Mouse (Mus musculus) natural killer cell, adult 2 months (primary cell): ENCODE data around the gene Atp11b.

ENCODE experiments used
- DNase-seq, 2 experiments: peaks; one replicate each; pipeline ENCODE4 v3.0.0; 2022; ENCODE audit warnings: low spot score in 2 of 2

The Atp11b gene

DNA sequence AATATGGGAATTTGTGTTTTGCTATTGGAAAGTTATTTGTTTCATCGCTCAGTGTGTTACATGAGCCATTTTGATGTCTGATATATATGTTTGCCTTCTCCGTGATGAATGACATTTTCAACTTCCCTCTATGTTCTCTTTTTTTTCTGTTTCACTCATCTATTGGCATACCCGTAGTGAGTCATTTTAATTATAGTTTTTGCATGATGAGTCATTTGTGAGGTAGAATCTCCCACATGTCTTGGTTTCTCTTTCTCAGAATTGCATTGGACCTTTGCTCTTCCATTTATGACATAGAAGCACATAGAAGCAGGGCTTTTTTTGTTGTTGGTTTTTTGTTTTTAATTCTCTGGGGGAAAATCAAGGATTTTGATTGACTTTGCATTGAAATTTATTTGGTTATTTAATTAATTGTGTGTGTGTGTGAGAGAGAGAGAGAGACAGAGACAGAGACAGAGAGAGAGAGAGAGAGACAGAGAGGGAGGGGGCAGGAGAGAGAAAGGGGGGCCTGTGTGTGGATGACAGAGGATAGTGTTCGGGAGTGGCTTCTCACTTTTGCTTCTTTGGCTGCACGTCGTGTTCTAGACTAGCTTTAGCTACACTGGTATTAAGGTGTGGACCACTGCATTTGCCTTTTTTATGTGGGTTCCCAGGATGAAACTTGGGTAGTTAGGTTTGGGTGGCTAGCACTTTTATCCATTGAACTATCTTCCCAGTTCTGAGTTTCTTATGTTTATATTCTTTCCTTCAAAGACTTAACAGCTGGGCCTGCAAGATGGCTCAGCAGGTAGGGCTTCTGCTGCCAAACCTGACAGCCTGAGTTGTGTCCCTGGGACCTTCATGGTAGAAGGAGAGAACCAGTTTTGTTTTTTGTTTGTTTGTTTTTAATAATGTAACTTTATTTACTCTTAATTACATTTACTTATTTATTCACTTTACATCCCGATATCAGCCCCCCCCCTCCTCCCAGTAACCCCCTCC lies 11.0 kb downstream of the Atp11b start:
- no peak for DNase-seq

- DNase-seq: no peak
Observed at GRCm38 (mm10) chr3:35779748-35780147, 25.8 kb downstream of the Atp11b start.

DNA sequence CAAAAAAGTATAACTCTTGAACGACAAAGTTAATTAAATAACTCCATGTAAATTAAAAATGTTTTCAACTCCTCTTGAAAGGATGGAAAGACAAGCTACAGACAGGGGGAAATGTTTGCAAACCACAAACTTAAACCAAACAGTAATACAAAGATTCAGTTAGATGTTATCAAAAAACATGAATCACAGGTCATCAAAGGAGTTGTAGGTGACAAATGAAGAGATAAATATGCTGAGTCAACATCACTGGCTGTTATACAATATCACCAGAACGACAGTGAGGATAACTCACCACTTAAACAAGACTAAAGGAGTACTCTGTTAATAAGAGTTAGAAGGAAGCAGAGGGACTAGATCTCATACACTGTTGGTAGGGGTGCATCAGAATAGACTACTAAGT lies 48.1 kb downstream of the Atp11b start:
- no peak for DNase-seq

DNA sequence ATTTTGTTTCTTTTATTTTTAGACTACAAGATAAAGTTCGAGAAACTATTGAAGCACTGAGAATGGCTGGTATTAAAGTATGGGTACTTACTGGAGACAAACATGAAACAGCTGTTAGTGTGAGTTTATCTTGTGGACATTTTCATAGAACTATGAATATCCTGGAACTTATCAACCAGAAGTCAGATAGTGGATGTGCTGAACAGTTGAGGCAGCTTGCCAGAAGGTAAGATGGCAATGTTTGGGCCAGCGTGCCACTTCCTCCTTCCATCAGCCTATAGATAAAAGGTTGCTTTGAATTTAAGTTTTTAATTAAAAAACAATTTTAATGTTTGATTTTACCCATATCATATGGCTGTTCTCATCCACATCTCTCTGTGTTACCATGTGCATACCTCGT lies 66.0 kb downstream of the Atp11b start:
- no peak for DNase-seq

DNA sequence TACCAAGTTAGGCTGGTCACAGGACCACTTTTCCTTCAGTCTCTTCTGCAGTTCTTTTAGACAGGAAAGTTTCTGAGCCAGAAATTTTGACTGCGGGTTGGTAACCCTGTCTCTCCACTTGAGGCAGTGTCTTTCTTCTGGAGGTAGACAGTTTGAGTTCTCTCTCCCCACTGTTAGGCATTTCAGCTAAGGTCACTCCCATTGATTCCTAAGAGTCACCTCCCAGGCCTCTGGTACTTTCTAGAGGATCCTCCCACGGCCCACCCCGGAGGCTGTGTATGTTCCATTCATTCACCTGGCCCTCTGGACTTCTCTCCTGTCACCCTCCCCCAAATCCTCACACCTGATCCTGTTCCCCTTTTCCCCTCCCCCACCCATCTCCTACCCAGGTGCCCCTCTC lies 68.1 kb downstream of the Atp11b start:
- DNase-seq: no peak

DNA sequence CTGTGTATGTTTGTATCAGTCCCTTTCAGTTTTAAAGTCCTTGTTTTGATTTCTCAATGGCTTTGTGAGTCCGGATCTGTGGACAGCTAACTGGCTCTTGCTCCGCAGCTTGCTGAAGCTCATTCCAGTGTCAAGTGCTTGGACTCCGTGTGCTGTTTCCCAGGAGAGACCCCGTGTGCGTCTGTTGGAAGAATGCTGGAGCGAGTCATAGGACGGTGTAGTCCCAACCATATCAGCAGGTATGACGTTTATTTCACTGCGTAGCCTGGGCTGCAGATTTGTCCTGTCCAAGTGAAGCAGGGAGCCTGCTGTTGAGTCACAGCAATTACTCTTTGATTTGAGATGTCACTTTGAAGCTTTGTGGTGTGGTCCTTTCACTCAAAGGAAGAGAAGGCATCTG lies 95.4 kb downstream of the Atp11b start:
- DNase-seq: no peak

DNA sequence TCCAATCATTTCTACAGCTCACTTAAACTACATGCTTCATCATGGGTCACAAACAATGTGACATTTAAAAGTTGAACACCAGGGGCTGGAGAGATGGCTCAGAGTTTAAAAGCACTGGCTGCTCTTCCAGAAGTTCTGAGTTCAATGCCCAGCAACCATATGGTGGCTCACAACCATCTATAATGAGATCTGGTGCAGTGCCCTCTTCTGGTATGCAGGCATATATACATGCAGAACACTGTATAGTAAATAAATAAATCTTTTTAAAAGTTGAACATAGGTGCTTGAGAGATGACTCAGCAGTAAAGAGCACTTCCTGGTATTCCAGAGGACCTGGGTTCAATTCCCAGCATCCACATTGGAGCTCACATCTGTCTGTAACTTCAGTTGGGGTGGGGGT lies 129.4 kb downstream of the Atp11b start:
- no peak for DNase-seq

DNA sequence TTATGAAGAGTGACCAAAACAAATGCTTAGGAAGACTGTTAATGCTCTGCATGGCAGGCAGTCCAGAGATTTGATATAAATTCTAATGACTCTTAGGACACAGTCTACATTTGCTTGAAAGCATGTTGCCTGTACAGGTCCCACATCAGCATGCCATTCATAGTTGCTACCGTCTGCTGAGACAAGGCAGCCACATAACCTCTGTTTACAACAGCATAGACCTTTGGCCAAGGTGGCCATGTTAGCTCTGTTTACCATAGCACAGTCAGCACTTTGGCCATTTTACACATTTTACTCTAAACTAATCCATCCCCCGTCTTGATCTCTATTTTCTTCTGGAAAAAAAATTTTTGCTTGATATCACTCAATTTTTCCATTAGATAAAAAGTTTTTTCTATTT lies 135.6 kb downstream of the Atp11b start:
- no peak for DNase-seq

DNA sequence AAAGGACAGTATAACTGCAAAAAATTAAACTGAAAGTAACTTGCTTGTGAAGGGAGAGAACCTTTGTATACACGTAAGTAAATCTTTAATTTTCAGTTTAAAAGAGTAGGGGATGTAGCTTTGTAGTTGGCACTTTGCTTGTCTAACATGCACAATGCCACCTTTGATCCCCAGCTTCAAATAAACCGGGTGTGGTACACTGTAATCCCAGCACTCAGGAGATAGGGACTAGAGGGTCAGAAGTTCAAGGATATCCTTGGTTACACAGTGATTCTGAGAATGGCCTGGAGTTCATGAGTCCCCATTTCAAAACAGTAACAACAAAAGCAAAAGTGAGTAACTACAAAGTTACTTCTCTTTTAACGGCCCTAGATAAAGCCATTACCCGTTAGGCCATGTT lies 137.2 kb downstream of the Atp11b start:
- no peak for DNase-seq

DNA sequence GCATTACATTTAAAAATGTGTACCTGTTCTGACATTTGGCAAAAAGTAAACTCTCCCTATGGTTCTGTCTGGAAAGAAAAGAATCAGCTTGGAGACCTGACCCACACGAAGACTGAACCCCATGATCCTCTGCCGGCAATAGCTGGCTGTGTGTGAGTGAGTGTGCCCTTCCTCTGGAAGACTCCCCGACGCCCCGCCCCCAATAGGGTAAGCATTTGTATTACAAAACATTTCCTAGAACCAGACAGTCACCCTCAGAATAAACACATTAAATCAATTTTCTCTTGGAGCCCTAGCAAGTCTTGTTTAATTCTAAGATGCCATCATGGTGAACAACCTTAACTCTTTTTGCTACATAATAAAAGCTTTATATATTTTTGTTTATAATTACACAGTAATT lies 139.2 kb downstream of the Atp11b start:
- no peak for DNase-seq

GRCm38 (mm10) chr3:35897900-35898299 lies 144.0 kb downstream of the Atp11b start:
- no peak for DNase-seq

DNA sequence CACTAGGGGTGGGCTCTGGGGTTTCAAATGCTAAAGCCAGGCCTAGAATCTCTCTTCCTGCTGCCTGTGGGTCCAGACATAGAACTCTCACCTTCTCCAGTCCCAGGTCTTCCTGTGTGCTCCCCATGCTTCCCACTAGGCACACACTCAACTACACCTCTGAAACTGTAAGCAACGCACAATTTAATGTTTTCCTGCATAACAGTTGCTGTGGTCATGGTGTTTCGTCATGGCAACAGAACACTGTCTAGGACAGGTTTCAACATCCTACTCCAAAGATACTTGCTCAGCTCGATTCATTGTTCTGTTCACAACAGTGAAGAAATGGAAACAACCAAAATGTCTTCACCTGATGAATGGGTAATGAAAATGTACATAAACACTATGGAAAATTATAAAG lies 145.2 kb downstream of the Atp11b start:
- no peak for DNase-seq

GRCm38 (mm10) chr3:35900555-35901204 lies 146.8 kb downstream of the Atp11b start:
- DNase-seq: peak in 1 of 2 experiments; percentile 35
